ENCODE assay signal across 16 mouse cellular contexts in genomic region chr14:114837652-114838276, GRCm38 (mm10).
DNase-seq lines count a peak whose midpoint lies in the region; ATAC-seq and TF ChIP-seq lines count a peak whose summit lies in the region.
"Had no signal": no experiment of that assay in that cellular context is flagged by ENCODE, and none has a peak within 500 bp of the region (broad histone marks: within the 10 kb centered on the region; RNA-seq: fewer than 3 reads in every experiment).

No protein-coding gene starts in this region.

- ATAC-seq in forebrain, embryonic 15.5 days (replicated peaks), result no peak
- peak; percentile 20; the same call in 1 of the 2 replicates for ATAC-seq in embryonic facial prominence, embryonic 14.5 days (ENCODE audit: low read depth)
- ATAC-seq in intestine, postnatal 0 days, result no peak
- no peak; the same call in 1 of the 2 replicates for ATAC-seq in midbrain, embryonic 14.5 days (ENCODE audit: low FRiP score, low TSS enrichment)

- H3K27me3 ChIP-seq in forebrain, embryonic 15.5 days, result no peaks in the 10 kb centered on the region
- H3K27me3 ChIP-seq in forebrain, embryonic 10.5 days (ENCODE audit: poor library complexity, severe bottlenecking), result peaks cover 6% of the 10 kb centered on the region
- H3K27me3 ChIP-seq in embryonic facial prominence, embryonic 14.5 days (replicated peaks; ENCODE audit: control insufficient read depth, insufficient read depth, low read length), result no peaks in the 10 kb centered on the region
- no peaks in the 10 kb centered on the region for H3K27me3 ChIP-seq in intestine, postnatal 0 days (replicated peaks; ENCODE audit: control insufficient read depth, insufficient read depth, low read length)
- no peaks in the 10 kb centered on the region for H3K27me3 ChIP-seq in midbrain, embryonic 14.5 days (ENCODE audit: control insufficient read depth, insufficient read depth, low read length)
- H3K27me3 ChIP-seq: lung, embryonic 15.5 days; stomach, embryonic 15.5 days had no signal

- H3K27ac ChIP-seq in forebrain, embryonic 15.5 days (replicated peaks), result no peak overlapping the region
- H3K27ac ChIP-seq in forebrain, embryonic 10.5 days, result no peak overlapping the region
- no peak overlapping the region for H3K27ac ChIP-seq in embryonic facial prominence, embryonic 14.5 days (replicated peaks; ENCODE audit: low read depth, low read length)
- no peak overlapping the region for H3K27ac ChIP-seq in intestine, postnatal 0 days (ENCODE audit: low read depth, low read length)
- H3K27ac ChIP-seq in midbrain, embryonic 14.5 days (replicated peaks; ENCODE audit: low read depth, low read length), result no peak overlapping the region
- H3K27ac ChIP-seq: lung, embryonic 15.5 days; stomach, embryonic 15.5 days had no signal

- H3K36me3 ChIP-seq in forebrain, embryonic 15.5 days, result no peaks in the 10 kb centered on the region
- no peaks in the 10 kb centered on the region for H3K36me3 ChIP-seq in forebrain, embryonic 10.5 days (replicated peaks)
- no peaks in the 10 kb centered on the region for H3K36me3 ChIP-seq in embryonic facial prominence, embryonic 14.5 days (ENCODE audit: control insufficient read depth, insufficient read depth, low read length)
- H3K36me3 ChIP-seq in intestine, postnatal 0 days (ENCODE audit: control insufficient read depth, insufficient read depth), result no peaks in the 10 kb centered on the region
- H3K36me3 ChIP-seq in midbrain, embryonic 14.5 days (ENCODE audit: control insufficient read depth, insufficient read depth, low read length), result no peaks in the 10 kb centered on the region
- H3K36me3 ChIP-seq: lung, embryonic 15.5 days; stomach, embryonic 15.5 days had no signal

- H3K9ac ChIP-seq in forebrain, embryonic 15.5 days (replicated peaks), result no peak overlapping the region
- H3K9ac ChIP-seq in embryonic facial prominence, embryonic 14.5 days (ENCODE audit: low read depth, low read length), result no peak overlapping the region
- H3K9ac ChIP-seq in intestine, postnatal 0 days (ENCODE audit: low read depth, low read length), result no peak overlapping the region
- H3K9ac ChIP-seq in midbrain, embryonic 14.5 days (replicated peaks; ENCODE audit: low read length), result no peak overlapping the region
- H3K9ac ChIP-seq: lung, embryonic 15.5 days; stomach, embryonic 15.5 days had no signal

- intact Hi-C loops in left cerebral cortex, postnatal 4 days (cut with DNase I), result no loop called here

- WGBS in forebrain, embryonic 15.5 days, result 15% methylated on average over 16 of the region's 16 CpGs
- WGBS in forebrain, embryonic 10.5 days, result 38% methylated on average over 16 of the region's 16 CpGs
- 26% methylated on average over 16 of the region's 16 CpGs for WGBS in embryonic facial prominence, embryonic 14.5 days
- WGBS in intestine, postnatal 0 days, result 44% methylated on average over 16 of the region's 16 CpGs
- 12% methylated on average over 16 of the region's 16 CpGs for WGBS in midbrain, embryonic 14.5 days

- no peak for TF ChIP-seq CTCF in intestine, postnatal 0 days (IDR thresholded peaks at IDR 0.05; ENCODE audit: low read depth)

- no peaks in the 10 kb centered on the region for H3K9me3 ChIP-seq in forebrain, embryonic 15.5 days
- no peaks in the 10 kb centered on the region for H3K9me3 ChIP-seq in forebrain, embryonic 10.5 days
- no peaks in the 10 kb centered on the region for H3K9me3 ChIP-seq in embryonic facial prominence, embryonic 14.5 days (ENCODE audit: control insufficient read depth, low read length)
- no peaks in the 10 kb centered on the region for H3K9me3 ChIP-seq in intestine, postnatal 0 days (ENCODE audit: control insufficient read depth)
- H3K9me3 ChIP-seq in midbrain, embryonic 14.5 days (ENCODE audit: control insufficient read depth, low read length), result no peaks in the 10 kb centered on the region
- H3K9me3 ChIP-seq: lung, embryonic 15.5 days; stomach, embryonic 15.5 days had no signal

- no peak overlapping the region for H3K4me3 ChIP-seq in forebrain, embryonic 15.5 days
- no peak overlapping the region for H3K4me3 ChIP-seq in forebrain, embryonic 10.5 days
- H3K4me3 ChIP-seq in embryonic facial prominence, embryonic 14.5 days (ENCODE audit: low read depth, low read length), result no peak overlapping the region
- H3K4me3 ChIP-seq in intestine, postnatal 0 days (ENCODE audit: low read depth, low read length), result no peak overlapping the region
- H3K4me3 ChIP-seq in midbrain, embryonic 14.5 days (replicated peaks; ENCODE audit: low read depth, low read length), result 0 out of 2 replicates have a peak overlapping the region, but pooled peaks have one; percentile 1
- H3K4me3 ChIP-seq: lung, embryonic 15.5 days; stomach, embryonic 15.5 days had no signal

- no peak for DNase-seq in forebrain, embryonic 10.5 days (ENCODE audit: extremely low spot score, low spot score)
- peak; percentile 70 for DNase-seq in embryonic facial prominence, embryonic 14.5 days (ENCODE audit: low spot score)
- peak; percentile 40 for DNase-seq in midbrain, embryonic 14.5 days
- DNase-seq in left cerebral cortex, postnatal 4 days, result no peak
- no peak for DNase-seq in spleen, postnatal 14 days (ENCODE audit: low spot score in 2 of 2)
- no peak for DNase-seq in adrenal gland, postnatal 25 days
- DNase-seq: B cell, adult 2 months; cerebellum, adult 18-20 months; gastrocnemius, postnatal 36 days; heart, postnatal 4 days had no signal

- H3K4me1 ChIP-seq in forebrain, embryonic 15.5 days, result 0 out of 2 replicates have a peak, but pooled peaks cover 5% of the 10 kb centered on the region
- H3K4me1 ChIP-seq in forebrain, embryonic 10.5 days, result peaks cover 50% of the 10 kb centered on the region
- no peaks in the 10 kb centered on the region for H3K4me1 ChIP-seq in embryonic facial prominence, embryonic 14.5 days (ENCODE audit: control insufficient read depth, insufficient read depth, low read length)
- H3K4me1 ChIP-seq in intestine, postnatal 0 days (replicated peaks; ENCODE audit: control insufficient read depth, insufficient read depth, low read length), result no peaks in the 10 kb centered on the region
- no peaks in the 10 kb centered on the region for H3K4me1 ChIP-seq in midbrain, embryonic 14.5 days (ENCODE audit: control insufficient read depth, insufficient read depth, low read length)
- H3K4me1 ChIP-seq: stomach, embryonic 15.5 days had no signal

- peak overlapping the region; percentile 11 for H3K4me2 ChIP-seq in forebrain, embryonic 15.5 days (replicated peaks)
- H3K4me2 ChIP-seq in embryonic facial prominence, embryonic 14.5 days (ENCODE audit: low read depth, low read length), result peak overlapping the region; percentile 26
- peak overlapping the region; percentile 6 for H3K4me2 ChIP-seq in intestine, postnatal 0 days (replicated peaks; ENCODE audit: low read depth)
- H3K4me2 ChIP-seq in midbrain, embryonic 14.5 days (ENCODE audit: low read length), result peak overlapping the region; percentile 38
- H3K4me2 ChIP-seq: heart, embryonic 11.5 days; liver, embryonic 11.5 days; lung, embryonic 15.5 days; stomach, embryonic 15.5 days had no signal

Comparison
In these comparisons a context has a peak if more than half of its experiments do, and no peak if none do; other contexts are left out.
1. DNase-seq: peak in embryonic facial prominence, embryonic 14.5 days (single experiment) and midbrain, embryonic 14.5 days (single experiment); none in forebrain, embryonic 10.5 days (single experiment), left cerebral cortex, postnatal 4 days (single experiment), spleen, postnatal 14 days (0 of 2) and adrenal gland, postnatal 25 days (single experiment).
2. Peak in every context shown above with its lines, with median percentiles within 50 percentile points of each other: H3K4me2 ChIP-seq.